Mouse (Mus musculus): ENCODE data around the gene Uqcrq.

Uqcrq gene

DNA sequence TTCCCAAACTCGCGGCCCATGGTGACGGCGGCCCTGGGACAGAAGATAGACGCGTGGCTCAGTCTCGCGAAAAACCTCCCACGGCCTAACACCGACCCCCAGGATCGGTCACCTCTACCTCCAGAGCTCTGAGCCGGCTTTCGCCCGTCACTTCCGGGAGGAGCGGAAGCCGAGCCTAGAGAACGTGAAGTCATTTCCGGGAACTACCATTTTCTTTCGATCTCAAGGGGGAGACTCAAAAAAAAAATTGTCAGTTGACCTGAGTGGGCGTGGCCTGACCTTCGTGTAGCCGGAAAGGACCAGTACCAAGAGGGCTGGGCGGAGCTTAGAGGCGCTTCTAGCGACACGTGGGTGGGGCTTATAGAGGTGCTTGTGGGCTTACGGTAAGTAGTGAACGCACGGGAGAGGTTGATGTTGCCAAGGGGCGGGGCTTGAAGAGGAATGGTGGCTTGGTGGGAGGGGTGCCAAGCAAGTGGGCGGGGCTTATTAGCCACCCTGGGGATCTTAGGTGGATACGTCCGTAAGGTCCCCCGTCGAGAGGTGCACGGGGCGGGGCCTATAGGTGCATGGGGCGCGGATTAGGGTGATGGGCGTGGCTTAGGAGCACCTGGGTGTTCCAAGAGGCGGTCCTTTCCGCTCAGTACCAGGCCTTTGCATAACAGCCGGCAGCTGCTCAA, at the start of gene Uqcrq, which contains the start of gene Gdf9:
Gene Uqcrq (minus strand): TSS at position 162 of the 677 bp plus-strand sequence.
Gene Gdf9 (plus strand): TSS at position 354 of the 677 bp plus-strand sequence.
- DNase-seq (ENCODE audit: extremely low spot score), result peak; percentile 98

DNA sequence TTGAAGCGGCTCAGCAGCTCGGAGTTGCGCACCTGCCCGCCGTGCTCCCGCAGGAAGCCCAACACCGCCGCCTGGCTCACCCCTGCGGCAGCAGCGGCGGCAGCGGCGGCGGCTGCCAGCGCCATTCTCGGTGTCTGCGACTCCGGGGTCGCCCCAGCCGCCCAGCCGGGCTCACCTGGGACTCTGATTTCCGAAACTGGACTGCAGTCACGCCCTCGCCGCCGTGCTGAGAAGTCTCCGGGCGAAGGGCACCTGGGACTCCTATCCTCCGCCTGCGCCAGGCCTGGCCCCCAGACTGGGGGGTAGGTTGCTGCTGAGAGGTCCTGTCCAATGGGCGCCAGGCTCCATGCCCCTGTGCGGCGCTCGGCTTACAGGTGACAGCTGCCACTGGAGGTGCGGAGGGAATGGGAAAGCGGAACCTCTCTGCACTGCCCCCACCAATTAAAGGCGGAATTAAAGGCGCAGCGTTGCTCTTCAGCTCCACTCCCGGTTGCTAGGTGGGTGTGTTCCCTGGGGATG, 49.2 kb upstream of the Uqcrq start, which contains the start of the genes Gm9945 and Sowaha:
Gene Gm9945 (plus strand): TSS at position 384 of the 519 bp plus-strand sequence.
Gene Sowaha (minus strand): TSS at position 492 of the 519 bp plus-strand sequence.
- no peak for DNase-seq (ENCODE audit: extremely low spot score)

DNA sequence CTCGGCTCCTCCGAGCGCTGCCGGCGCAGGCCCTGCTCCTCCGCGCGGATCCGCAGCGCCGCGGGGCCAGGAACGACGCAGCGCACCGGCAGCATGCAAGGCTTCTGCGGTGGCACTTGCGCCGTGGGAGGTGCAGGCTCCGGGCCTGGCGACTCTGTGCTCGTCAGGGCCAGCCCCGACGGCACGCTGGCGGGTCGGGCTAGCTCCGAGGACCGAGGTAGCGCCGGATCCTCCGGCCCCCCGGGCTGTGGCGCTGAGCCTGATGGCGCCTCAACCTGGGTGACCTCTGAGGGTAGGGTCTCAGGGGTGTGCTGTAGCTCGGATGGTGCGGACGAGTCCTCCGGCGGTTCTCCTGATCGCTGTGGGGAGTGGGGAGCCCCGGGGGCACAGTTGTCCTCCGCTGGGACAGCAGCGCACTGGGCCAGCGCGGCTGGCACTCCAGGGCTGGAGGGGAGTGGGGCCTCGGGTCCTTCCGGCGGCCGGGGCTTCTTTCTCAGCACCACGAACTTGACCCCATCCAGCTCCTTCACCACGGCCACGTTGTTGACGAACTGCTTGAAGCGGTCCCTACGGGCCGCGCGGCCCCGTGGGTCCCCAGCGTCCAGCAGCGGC, 48.6 kb upstream of the Uqcrq start:
- DNase-seq (ENCODE audit: extremely low spot score), result no peak

DNA sequence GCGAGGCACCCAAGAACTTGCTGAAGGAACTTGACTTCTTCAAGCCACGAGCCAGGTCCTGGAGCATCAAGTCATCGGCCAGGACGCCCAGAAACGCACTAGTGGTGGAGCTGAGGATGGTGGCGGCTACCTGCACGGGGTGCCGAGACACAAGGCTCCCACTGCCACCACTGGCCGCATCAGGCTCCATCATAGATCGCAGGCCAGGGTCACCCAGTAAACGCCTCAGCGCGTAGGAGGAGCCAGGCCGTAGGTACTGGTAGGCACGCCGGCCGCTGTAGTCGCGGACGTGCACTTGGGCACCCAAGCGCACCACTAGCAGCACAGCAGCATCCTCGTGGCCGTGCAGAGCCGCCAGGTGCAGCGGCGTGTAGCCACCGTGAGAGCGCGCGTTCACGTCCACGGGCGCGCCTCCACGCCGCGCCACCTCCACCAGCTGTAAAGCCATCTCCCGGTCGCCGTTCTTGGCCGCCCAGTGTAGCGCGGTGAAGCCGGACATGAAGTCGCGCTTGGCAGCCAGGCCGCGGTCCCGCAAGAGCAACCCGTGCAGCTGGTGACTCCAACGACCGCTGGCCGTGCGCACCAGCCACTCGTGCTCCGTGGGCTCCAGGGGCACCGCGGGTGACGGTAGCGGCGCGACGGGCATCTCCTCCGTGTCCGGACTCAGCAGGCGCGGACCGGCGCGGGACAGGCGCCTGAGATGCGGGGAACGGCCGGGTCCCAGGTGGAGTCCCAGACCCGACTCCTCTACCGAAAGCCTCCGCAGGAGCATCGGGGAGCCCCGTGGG, 47.9 kb upstream of the Uqcrq start:
- DNase-seq (ENCODE audit: extremely low spot score), result peak; percentile 56

DNA sequence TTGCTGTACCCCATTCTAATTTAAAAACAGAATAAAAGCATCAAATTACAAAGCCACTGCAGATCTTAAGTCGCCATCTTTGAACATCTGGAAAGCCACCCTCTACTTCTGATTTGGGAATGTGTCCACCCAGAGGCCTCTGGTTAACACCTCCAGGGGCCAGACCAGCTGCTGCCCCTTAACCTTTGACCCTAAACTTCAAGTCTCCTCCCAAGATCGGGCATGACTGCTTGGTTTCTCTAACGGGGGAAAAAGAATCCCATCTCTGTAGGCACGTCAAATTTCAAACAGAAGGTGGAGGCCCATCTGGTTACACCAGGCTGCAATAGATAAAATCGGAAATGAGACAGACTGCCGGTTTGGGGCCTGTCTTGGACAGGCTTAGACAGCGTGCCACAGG, 47.2 kb upstream of the Uqcrq start:
- no peak for DNase-seq (ENCODE audit: extremely low spot score)

DNA sequence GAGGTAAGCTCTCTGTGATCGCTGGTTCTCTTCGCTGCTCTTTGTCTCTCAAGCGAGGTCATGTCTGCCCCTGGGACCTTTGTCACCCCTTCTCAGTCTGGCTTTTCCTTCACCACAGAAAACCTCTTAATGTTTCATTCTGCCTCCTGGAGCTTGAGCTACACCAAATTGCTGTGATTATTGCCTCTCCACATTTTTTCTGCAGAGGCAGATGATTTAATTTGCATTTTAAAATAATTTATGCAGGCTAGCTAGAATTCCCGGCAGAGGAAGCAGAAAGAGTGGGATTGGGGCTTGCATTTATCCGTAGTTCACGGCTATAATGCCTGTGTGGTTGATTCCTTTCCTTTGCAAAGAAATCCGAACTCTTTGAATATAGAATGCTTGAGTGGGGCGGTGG, 45.0 kb upstream of the Uqcrq start:
- DNase-seq (ENCODE audit: extremely low spot score), result no peak

DNA sequence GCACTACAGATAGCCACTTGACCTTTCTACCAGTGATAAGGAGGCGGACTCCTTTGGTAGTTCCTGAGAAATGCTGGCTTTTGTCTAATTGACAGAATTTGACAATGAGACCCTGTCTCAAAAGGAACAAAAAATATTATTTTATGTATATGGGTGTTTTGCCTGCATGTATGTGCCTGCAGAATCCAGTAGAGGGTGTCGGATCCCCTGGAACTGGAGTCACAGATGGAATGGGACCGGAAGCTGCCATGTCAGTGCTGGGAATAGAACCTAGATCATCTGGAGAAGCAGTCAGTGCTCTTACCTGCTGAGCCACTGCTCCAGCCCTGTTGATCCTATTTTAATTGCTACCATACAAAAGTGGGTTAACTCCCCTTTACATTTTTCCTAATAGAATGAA, 42.1 kb upstream of the Uqcrq start:
- DNase-seq (ENCODE audit: extremely low spot score), result no peak

DNA sequence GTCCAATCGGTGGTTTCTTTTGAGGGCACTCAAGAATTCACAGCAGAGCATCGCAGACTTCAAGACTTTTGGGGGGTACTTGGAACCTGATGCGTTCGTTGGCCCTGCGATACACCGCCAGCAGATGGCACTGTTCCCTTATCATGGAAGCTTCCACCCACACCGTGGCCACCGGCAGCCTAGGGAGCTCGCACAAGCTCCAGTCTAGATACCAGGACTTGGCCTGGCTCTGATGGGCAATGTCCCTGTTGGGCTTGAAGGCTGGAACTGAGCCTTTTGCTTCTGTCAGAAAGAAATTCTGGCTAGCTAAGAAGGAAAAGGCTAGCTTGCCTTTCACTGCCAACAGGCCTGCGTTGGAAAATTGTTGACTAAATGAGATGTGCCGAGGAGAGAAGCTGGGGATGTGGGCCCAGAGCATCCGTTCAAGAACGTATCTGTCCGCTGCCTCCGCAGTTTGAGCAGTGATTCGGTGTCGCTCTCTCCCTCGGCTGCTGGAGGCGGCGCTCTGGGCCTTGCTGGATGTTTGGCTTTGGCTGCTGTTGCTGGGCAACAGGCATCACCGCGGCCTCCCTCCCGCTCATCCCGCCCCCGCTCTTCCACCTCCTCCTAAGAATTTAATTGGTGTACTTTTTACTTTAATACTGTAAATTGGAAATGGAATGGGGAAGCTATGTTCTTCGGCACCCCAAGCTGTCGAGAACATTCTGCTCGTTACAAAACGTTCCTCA, 39.5 kb upstream of the Uqcrq start, which contains the start of gene Gm9837:
Gene Gm9837 (minus strand): TSS at position 512 of the 728 bp plus-strand sequence.
- peak; percentile 88 for DNase-seq (ENCODE audit: extremely low spot score)

DNA sequence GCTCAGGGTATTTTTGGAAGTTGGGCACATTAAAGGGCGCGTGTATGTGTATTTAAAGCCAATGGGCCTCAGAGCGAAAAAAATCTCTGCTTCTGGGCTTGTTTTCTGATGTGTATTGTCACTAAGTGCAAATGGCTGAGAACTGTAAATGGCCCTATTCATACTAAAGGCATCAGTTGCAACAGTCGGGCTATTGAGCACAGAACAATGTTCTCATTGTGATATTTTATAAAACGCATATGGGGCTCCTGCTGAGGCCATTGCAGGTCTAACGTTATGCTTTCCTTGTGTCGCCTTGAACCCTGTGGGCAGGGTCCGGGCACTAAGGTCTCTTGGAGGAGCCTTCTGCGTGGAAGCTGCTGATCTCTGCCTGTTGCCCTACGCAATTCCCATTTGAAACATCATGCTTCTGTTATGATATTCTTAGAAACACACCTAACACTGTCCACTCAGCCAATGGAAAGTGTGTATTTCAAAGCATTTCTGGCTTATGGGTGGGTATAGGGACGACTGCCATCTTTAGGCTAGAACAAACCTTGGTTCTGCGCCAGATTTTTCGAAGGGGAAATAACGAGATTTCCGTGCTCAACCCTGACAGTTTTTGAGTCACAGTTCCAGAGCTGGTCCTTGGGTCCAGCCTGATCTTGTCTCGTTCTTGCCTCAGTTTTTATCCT, 38.8 kb upstream of the Uqcrq start:
- peak; percentile 39 for DNase-seq (ENCODE audit: extremely low spot score)

DNA sequence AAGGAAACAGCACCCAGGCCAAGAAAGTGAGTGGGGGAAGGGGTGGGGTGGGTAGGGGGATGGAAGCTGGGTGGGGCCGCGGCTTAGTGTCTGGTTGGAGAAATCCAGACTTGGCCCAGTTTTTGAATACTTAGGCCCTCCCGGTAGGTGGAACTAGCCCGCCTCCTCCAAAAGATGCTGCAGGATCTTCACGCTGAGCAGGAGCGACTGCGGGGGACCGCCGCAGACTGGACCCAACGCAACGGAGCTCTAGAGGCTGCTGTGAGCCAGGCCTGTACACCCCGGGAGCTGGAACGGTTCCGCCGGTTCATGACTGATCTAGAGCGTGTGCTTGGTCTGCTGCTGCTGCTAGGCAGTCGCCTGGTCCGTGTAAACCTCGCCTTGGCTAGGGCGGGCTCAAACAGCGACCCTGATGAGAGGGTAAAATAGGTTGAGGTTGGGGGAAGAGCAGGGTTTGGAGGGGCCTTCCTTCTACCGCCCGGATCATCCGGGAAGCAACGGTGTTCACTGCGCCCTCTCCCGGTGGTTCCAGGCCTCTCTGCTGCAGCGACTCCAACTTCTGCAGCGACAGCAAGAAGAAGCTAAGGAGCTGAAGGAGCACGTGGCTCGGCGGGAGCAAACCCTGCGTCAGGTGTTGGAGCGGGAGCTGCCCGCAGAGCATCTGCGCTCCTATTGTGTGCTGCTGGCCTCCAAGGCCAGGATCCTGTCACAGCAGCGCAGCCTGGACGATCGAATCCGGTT, 35.8 kb upstream of the Uqcrq start:
- DNase-seq (ENCODE audit: extremely low spot score), result peak; percentile 85

DNA sequence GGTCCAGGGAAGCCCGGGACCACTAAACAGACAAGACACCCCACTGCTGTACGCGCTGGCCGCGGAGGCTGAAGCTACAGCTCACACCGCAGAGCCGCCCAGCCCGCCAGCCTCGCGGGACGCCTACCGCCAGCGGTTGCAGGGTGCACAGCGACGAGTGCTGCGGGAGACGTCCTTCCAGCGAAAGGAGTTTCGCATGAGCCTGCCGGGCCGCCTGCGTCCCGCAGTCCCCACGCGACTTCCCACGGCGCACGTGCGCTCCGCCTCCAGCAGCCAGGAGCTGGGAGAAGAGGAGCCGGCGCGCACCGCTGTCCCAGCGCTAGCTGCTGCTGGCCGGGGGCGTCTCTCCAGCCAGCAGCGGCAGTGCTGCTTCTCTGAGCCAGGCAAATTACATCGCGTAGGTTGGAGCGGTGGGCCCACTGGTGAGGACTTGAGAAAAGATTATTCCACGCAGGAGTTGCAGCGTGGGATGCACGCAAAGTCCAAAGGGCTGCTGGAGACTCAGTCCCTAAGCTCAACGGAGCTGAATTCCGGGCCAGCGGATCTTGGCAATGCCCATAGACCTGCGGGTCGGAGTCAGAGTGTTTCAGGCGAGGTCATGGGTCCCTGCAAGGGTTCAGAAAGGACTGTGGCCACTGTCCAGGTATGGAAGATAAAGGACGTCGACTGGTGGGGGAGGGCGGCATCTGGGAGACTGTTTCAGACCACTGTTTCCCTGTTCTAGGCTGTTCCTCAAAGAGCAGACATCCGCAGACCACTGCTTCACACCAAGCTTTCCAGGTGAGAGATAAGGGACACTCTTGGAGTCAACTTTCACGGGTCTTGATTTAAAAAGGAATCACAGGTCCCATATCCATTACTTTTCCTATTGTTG, 33.2 kb upstream of the Uqcrq start:
- peak; percentile 52 for DNase-seq (ENCODE audit: extremely low spot score)

DNA sequence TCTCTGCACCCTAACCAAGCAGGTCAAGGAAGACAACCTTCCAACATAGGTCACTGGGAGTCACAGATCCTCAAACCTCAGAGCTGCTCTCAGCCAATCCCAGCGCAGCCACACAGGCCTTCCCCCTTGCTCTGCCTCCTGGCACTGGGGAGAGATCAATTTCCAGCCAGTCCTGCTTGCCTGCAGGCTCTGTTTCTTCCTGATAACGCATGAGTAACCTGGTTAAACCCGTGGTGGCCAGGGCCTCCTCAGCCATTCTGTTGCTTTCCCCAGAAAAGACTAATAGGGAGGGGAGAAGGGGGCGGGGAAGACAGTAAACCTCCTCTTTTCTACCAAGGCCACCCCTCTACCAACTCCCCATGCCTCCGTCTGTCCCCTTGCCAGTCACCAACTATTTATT, 31.1 kb upstream of the Uqcrq start:
- no peak for DNase-seq (ENCODE audit: extremely low spot score)

DNA sequence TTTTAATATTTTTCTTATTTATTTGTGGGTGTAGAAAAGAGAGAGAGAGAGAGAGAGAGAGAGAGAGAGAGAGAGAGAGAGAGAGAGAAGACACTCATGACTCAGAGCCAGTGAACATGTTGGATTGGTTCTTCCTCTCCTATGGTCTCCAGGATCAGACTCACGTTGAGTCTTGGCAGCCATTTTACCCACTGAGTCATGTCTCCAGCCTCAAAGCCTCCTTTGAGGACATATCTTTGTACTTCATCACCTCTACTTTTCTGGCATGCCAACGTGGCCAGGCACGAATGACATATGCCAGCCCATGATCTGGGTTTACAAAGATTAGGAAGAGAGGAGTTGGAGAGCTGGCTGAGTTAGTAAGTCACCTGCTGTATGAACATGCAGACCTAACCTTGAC, 29.6 kb upstream of the Uqcrq start:
- no peak for DNase-seq (ENCODE audit: extremely low spot score)

DNA sequence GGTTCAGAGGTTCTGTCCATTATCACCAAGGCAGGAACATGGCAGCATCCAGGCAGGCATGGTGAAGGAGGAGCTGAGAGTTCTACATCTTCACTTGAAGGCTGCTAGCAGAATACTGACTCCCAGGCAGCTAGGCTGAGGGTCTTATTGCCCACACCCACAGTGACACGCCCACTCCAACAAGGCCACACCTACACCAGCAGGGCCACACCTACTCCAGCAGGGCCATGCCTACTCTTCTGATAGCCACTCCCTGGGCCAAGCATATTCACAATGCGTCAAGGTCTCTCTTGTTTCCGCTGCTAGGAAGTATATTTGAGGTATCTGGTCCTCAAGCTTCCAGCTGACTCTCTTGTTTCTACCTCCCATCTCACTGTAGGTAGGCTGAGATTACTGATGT, 28.4 kb upstream of the Uqcrq start:
- no peak for DNase-seq (ENCODE audit: extremely low spot score)

DNA sequence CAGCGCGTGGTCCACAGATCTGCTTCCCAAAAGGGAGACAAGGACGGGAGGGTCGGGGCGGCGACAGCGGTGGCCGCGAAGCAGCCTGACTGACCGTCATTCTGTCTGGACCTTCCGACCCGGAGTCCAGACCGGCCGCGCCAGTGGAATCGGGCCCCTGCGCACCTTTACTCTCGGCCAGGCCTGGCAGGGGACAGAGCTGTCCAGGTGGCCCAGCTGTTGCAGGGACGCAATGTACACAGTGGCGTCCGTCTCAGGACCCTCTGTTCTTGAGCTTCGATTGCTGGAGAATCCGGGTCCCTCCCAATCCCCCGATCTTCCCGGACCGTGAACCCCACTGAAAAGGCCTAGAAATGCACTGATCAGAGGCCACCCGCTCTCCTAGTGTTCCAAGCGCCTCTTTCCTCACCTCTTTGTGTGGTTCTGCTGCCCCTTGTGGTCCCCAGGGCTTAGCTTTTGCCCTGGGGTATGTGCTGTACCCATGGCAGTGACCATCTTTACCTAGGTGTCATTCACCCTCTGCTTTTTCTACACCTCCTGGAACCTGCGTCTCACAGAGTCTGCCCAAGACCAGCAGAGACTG, 26.8 kb upstream of the Uqcrq start:
- DNase-seq (ENCODE audit: extremely low spot score), result no peak

DNA sequence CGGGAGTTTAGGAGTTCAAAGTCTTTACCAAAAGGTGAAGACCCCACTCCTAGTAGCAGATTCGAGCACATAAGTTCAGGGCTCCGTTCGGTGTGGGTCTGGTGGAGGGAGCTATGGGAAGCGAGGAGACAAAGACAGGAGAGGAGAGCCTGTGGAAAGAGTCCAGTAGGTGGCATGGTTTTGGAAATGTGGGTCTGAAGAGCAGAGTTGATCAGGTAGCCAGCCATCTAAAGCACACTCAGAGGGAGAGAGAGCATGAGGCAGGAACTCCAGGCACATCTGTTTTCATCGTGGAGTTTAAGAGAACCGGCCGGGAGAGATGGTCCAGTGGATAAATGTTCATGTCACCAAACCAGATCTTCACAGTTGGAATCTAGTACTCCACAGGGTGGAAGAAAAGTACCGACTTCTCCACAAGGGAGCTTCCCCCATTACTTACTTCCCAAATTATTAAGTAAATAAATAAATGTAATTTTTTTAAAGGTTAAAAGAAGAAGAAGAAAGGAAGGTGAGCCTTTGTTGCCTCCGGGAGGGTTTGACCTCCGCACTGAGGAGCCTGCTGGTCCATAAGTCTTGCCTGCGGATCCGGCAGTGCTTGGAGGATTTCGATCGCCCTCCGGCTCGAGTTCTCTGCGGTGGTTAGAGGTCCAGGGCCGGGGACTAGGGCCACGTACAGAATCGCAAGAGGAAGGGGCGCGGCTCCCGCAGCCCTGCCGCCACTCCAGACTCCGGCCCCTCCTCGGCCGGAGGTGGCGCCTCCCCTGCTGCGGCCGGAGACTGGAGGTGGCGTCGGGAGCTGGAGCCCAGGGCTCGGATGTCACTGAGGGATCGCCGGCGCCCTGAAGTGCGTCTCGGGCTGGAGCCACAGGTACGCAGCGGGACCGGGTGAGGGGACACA, 26.1 kb upstream of the Uqcrq start, which contains the start of the genes Gm10447 and Shroom1:
Gene Gm10447 (minus strand): TSS at position 637 of the 898 bp plus-strand sequence.
Gene Shroom1 (plus strand): TSS at position 732 of the 898 bp plus-strand sequence.
- DNase-seq (ENCODE audit: extremely low spot score), result peak; percentile 68

DNA sequence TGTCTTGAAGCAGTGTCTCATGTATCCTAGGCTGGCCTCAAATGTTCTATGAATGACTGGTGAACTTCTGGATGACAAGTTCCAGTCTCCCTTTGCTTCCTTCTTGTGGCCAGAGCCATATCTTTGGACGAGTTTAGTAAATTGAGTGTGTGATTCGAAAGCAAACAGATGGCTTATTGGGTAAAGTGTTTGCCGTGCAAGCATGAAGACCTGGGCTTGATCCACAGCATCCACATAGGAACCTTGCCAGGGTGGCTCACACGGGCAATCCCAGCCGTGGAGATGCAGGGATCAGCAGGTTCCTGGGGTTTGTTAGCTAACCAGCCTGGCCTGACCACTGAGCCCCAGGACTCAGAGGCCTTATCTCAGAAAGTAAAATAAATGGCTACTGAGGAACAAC, 22.4 kb upstream of the Uqcrq start:
- no peak for DNase-seq (ENCODE audit: extremely low spot score)

DNA sequence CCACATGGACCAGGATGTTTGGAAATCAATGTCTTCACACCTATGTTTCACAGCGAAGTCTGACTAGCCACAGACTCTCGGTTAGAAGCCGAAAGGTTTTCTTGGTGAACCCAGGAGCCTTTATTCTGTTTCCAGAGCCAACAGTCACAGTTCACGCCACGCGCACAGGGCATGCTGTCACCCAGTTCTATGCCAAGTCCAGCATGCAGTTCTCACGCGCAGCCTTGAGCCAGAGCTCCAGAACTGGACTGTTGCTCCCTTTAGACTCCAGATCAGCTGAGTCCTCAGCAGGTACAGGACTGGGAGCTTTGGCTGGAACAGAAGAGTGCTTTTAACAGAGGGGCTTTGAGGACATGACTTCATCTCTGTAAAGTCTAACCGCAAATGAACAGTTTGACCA, 21.8 kb upstream of the Uqcrq start:
- no peak for DNase-seq (ENCODE audit: extremely low spot score)
